Mouse (Mus musculus) cerebellum, adult 2 months (tissue): Measurements from ENCODE around the gene Rrh.

ENCODE experiments used
- CTCF ChIP-seq: fragments of 200-500 bp; IDR thresholded peaks from 2 replicates; pipeline ENCODE4 v1.5.1; 2011; ENCODE audit warnings: low read depth, mild to moderate bottlenecking, control low read depth, low read length, moderate library complexity, borderline replicate concordance; ENCODE audit not compliant: insufficient read depth
- POLR2A ChIP-seq: fragments of 200-500 bp; IDR thresholded peaks from 2 replicates; pipeline ENCODE4 v1.6.1; 2011; ENCODE audit warnings: low read length, control low read depth, borderline replicate concordance; ENCODE audit not compliant: insufficient read depth

GRCm38 (mm10) chr3:129781435-129781834 is 41.0 kb downstream of the Rrh start:
- TF ChIP-seq CTCF (no peak), POLR2A (no peak)
